Mouse (Mus musculus): ENCODE results near the gene Usp39. TPM values are rescaled to one million over a fixed set of nuclear protein-coding genes. Genes with fewer than 3 reads are reported as not detected.

The Usp39 gene
- total RNA-seq, 1 experiment: 76.9 TPM

- Histone ChIP-seq H3K36me3 (ENCODE audit: control insufficient read depth, insufficient read depth, low read length, poor library complexity, severe bottlenecking) (no peaks in the 10 kb centered on the region), H3K9ac (ENCODE audit: insufficient read depth, low read depth, low read length, poor library complexity, severe bottlenecking) (no peak overlapping the region), H3K9me3 (ENCODE audit: control insufficient read depth, insufficient read depth, low read depth, low read length) (no peaks in the 10 kb centered on the region), H3K27ac (ENCODE audit: insufficient read depth, low read depth, low read length, poor library complexity, severe bottlenecking) (no peak overlapping the region), H3K4me3 (ENCODE audit: insufficient read depth in 1 of 2, low read depth in 1 of 2, low read length in 2 of 2, poor library complexity in 1 of 2, severe bottlenecking in 1 of 2) (peak overlapping the region in 1 of 2 experiments; percentile 17; a peak in 1 of 4 replicates), H3K4me1 (ENCODE audit: control insufficient read depth in 2 of 2, insufficient read depth in 2 of 2, low read length in 2 of 2, poor library complexity in 1 of 2) (peaks cover 0 to 3% of the 10 kb centered on the region in 2 experiments; a peak in 1 of 4 replicates)
- TF ChIP-seq MAFK (IDR thresholded peaks at IDR 0.05; ENCODE audit: insufficient read depth, low read depth, low read length) (no peak), HCFC1 (IDR thresholded peaks at IDR 0.05; ENCODE audit: borderline replicate concordance, insufficient read depth, low read length) (no peak), ZNF384 (IDR thresholded peaks at IDR 0.05; ENCODE audit: low read depth, low read length) (no peak), ZC3H11A (IDR thresholded peaks at IDR 0.05; ENCODE audit: borderline replicate concordance, low read depth, low read length) (no peak), CHD2 (IDR thresholded peaks at IDR 0.05; ENCODE audit: low read depth, low read length) (no peak)
- in situ Hi-C loops (cut with MboI; ENCODE audit: low sequenced_read_pairs in 2 of 2, unreplicated experiment in 2 of 2): no loop called here
- DNase-seq (ENCODE audit: low read depth, low spot score): no peak
Observed at GRCm38 (mm10) chr6:72370091-72370490, 25.1 kb upstream of the Usp39 start.

DNA sequence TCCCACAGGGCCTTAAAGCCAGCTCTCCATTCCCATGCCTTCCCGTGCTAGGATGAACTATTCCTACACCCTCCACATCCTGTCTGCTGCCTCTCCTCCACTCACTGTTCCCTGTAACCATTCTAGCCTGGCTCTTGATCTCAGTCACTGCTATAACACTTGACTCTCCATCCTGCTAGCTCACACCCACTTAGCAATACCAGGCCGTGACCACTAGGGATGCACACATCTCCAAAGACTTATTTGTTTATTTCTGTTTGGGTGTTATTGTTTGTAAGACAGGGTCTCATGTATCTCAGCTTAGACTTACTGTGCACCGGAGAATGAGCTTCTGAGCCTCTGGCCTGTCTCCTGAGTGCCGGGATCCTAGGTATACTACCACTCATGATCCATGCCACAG is 24.6 kb upstream of the Usp39 start:
- H3K9me3 ChIP-seq (ENCODE audit: control insufficient read depth, insufficient read depth, low read depth, low read length): no peaks in the 10 kb centered on the region
- no peaks in the 10 kb centered on the region for H3K36me3 ChIP-seq (ENCODE audit: control insufficient read depth, insufficient read depth, low read length, poor library complexity, severe bottlenecking)
- no peak for TF ChIP-seq ZC3H11A (IDR thresholded peaks at IDR 0.05; ENCODE audit: borderline replicate concordance, low read depth, low read length)
- no peak for TF ChIP-seq HCFC1 (IDR thresholded peaks at IDR 0.05; ENCODE audit: borderline replicate concordance, insufficient read depth, low read length)
- no peak for TF ChIP-seq MAFK (IDR thresholded peaks at IDR 0.05; ENCODE audit: insufficient read depth, low read depth, low read length)
- no peak for TF ChIP-seq CHD2 (IDR thresholded peaks at IDR 0.05; ENCODE audit: low read depth, low read length)
- no peak for TF ChIP-seq ZNF384 (IDR thresholded peaks at IDR 0.05; ENCODE audit: low read depth, low read length)
- in situ Hi-C loops (cut with MboI; ENCODE audit: low sequenced_read_pairs in 2 of 2, unreplicated experiment in 2 of 2): no loop called here
- DNase-seq (ENCODE audit: low read depth, low spot score): no peak
- H3K9ac ChIP-seq (ENCODE audit: insufficient read depth, low read depth, low read length, poor library complexity, severe bottlenecking): no peak overlapping the region
- H3K4me3 ChIP-seq (ENCODE audit: insufficient read depth in 1 of 2, low read depth in 1 of 2, low read length in 2 of 2, poor library complexity in 1 of 2, severe bottlenecking in 1 of 2): peak overlapping the region in 1 of 2 experiments; percentile 17; a peak in 1 of 4 replicates
- H3K27ac ChIP-seq (ENCODE audit: insufficient read depth, low read depth, low read length, poor library complexity, severe bottlenecking): no peak overlapping the region
- H3K4me1 ChIP-seq (ENCODE audit: control insufficient read depth in 2 of 2, insufficient read depth in 2 of 2, low read length in 2 of 2, poor library complexity in 1 of 2): peaks cover 0 to 3% of the 10 kb centered on the region in 2 experiments; a peak in 1 of 4 replicates

- no peak overlapping the region for H3K4me3 ChIP-seq (ENCODE audit: insufficient read depth in 1 of 2, low read depth in 1 of 2, low read length in 2 of 2, poor library complexity in 1 of 2, severe bottlenecking in 1 of 2)
- no peaks in the 10 kb centered on the region for H3K9me3 ChIP-seq (ENCODE audit: control insufficient read depth, insufficient read depth, low read depth, low read length)
- H3K9ac ChIP-seq (ENCODE audit: insufficient read depth, low read depth, low read length, poor library complexity, severe bottlenecking): no peak overlapping the region
- H3K27ac ChIP-seq (ENCODE audit: insufficient read depth, low read depth, low read length, poor library complexity, severe bottlenecking): no peak overlapping the region
- TF ChIP-seq ZC3H11A (IDR thresholded peaks at IDR 0.05; ENCODE audit: borderline replicate concordance, low read depth, low read length) (no peak), ZNF384 (IDR thresholded peaks at IDR 0.05; ENCODE audit: low read depth, low read length) (no peak), HCFC1 (IDR thresholded peaks at IDR 0.05; ENCODE audit: borderline replicate concordance, insufficient read depth, low read length) (no peak), CHD2 (IDR thresholded peaks at IDR 0.05; ENCODE audit: low read depth, low read length) (no peak), MAFK (IDR thresholded peaks at IDR 0.05; ENCODE audit: insufficient read depth, low read depth, low read length) (no peak)
- peaks cover 0 to 3% of the 10 kb centered on the region in 2 experiments; a peak in 1 of 4 replicates for H3K4me1 ChIP-seq (ENCODE audit: control insufficient read depth in 2 of 2, insufficient read depth in 2 of 2, low read length in 2 of 2, poor library complexity in 1 of 2)
- in situ Hi-C loops (cut with MboI; ENCODE audit: low sequenced_read_pairs in 2 of 2, unreplicated experiment in 2 of 2): no loop called here
- DNase-seq (ENCODE audit: low read depth, low spot score): no peak
- no peaks in the 10 kb centered on the region for H3K36me3 ChIP-seq (ENCODE audit: control insufficient read depth, insufficient read depth, low read length, poor library complexity, severe bottlenecking)
Observed at GRCm38 (mm10) chr6:72367460-72367974, 22.5 kb upstream of the Usp39 start.

- H3K4me1 ChIP-seq (ENCODE audit: control insufficient read depth in 2 of 2, insufficient read depth in 2 of 2, low read length in 2 of 2, poor library complexity in 1 of 2): peaks cover 0 to 3% of the 10 kb centered on the region in 2 experiments; a peak in 1 of 4 replicates
- H3K4me3 ChIP-seq (ENCODE audit: insufficient read depth in 1 of 2, low read depth in 1 of 2, low read length in 2 of 2, poor library complexity in 1 of 2, severe bottlenecking in 1 of 2): no peak within 1 kb of the TSS
- H3K9me3 ChIP-seq (ENCODE audit: control insufficient read depth, insufficient read depth, low read depth, low read length): no peaks in the 10 kb centered on the region
- no peak for DNase-seq (ENCODE audit: low read depth, low spot score)
- in situ Hi-C loops (cut with MboI; ENCODE audit: low sequenced_read_pairs in 2 of 2, unreplicated experiment in 2 of 2): no loop called here
- H3K27ac ChIP-seq (ENCODE audit: insufficient read depth, low read depth, low read length, poor library complexity, severe bottlenecking): no peak within 1 kb of the TSS
- H3K36me3 ChIP-seq (ENCODE audit: control insufficient read depth, insufficient read depth, low read length, poor library complexity, severe bottlenecking): no peaks in the 10 kb centered on the region
- TF ChIP-seq ZC3H11A (IDR thresholded peaks at IDR 0.05; ENCODE audit: borderline replicate concordance, low read depth, low read length) (no peak), HCFC1 (IDR thresholded peaks at IDR 0.05; ENCODE audit: borderline replicate concordance, insufficient read depth, low read length) (no peak), CHD2 (IDR thresholded peaks at IDR 0.05; ENCODE audit: low read depth, low read length) (no peak), MAFK (IDR thresholded peaks at IDR 0.05; ENCODE audit: insufficient read depth, low read depth, low read length) (no peak), ZNF384 (IDR thresholded peaks at IDR 0.05; ENCODE audit: low read depth, low read length) (no peak)
- H3K9ac ChIP-seq (ENCODE audit: insufficient read depth, low read depth, low read length, poor library complexity, severe bottlenecking): no peak within 1 kb of the TSS
Observed at GRCm38 (mm10) chr6:72366844-72367443, 22.0 kb upstream of the Usp39 start, which contains the start of gene Rnf181. TSS of gene Rnf181 (minus strand) at chr6:72366956.

Measured in ES-E14 (cell line).